Comparison of ENCODE assay signal across 16 mouse cellular contexts in the genomic region with DNA sequence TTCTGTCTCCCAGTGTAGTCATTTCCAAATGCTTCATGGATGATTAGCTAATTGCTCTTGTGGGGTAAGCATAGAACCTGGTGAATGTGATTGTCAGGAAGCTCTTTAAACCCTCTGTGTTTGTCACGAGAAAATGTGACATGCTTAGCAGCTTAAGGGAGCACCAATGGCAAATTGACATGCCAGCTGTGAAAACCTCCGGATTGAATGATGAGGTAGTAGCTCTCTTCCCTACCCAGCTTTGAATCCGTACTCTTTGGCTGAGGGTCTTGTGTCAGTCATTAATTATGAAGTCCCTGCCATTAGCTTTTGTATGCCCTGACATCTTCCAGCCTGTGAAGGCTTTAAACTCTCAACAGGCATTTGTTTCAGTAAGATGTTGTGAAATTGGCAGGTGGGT.
DNase-seq lines count a peak whose midpoint lies in the region; ATAC-seq and TF ChIP-seq lines count a peak whose summit lies in the region.
"Had no signal": no experiment of that assay in that cellular context is flagged by ENCODE, and none has a peak within 500 bp of the region (broad histone marks: within the 10 kb centered on the region; RNA-seq: fewer than 3 reads in every experiment).

No protein-coding gene starts in this region.

- no peaks in the 10 kb centered on the region for H3K36me3 ChIP-seq in forebrain, embryonic 16.5 days (ENCODE audit: control insufficient read depth, insufficient read depth)
- no peaks in the 10 kb centered on the region for H3K36me3 ChIP-seq in midbrain, embryonic 15.5 days (replicated peaks)
- H3K36me3 ChIP-seq: kidney, embryonic 15.5 days had no signal

- H3K4me3 ChIP-seq in forebrain, embryonic 16.5 days (replicated peaks; ENCODE audit: low read length), result no peak overlapping the region
- no peak overlapping the region for H3K4me3 ChIP-seq in midbrain, embryonic 15.5 days
- H3K4me3 ChIP-seq: kidney, embryonic 15.5 days; layer of hippocampus, adult 2 months had no signal

- WGBS in forebrain, embryonic 16.5 days, result 16% methylated on average over 3 of the region's 3 CpGs
- WGBS in midbrain, embryonic 15.5 days, result 18% methylated on average over 3 of the region's 3 CpGs

- no peak overlapping the region for H3K4me2 ChIP-seq in forebrain, embryonic 16.5 days (ENCODE audit: low read length)
- H3K4me2 ChIP-seq in midbrain, embryonic 15.5 days, result no peak overlapping the region
- H3K4me2 ChIP-seq: kidney, embryonic 15.5 days had no signal

- ATAC-seq in forebrain, embryonic 16.5 days, result peak; percentile 86
- peak; percentile 67; the same call in 1 of the 2 replicates for ATAC-seq in midbrain, embryonic 15.5 days (replicated peaks)

- no peak for TF ChIP-seq CTCF in brain, embryonic 14.5 days (IDR thresholded peaks at IDR 0.05; ENCODE audit: borderline replicate concordance, extremely low read depth, insufficient read depth, insufficient read length)

- H3K9ac ChIP-seq in forebrain, embryonic 16.5 days (replicated peaks; ENCODE audit: low read depth, low read length), result no peak overlapping the region
- no peak overlapping the region for H3K9ac ChIP-seq in midbrain, embryonic 15.5 days
- H3K9ac ChIP-seq: kidney, embryonic 15.5 days had no signal

- H3K27ac ChIP-seq in forebrain, embryonic 16.5 days (ENCODE audit: low read length), result no peak overlapping the region
- no peak overlapping the region for H3K27ac ChIP-seq in midbrain, embryonic 15.5 days
- H3K27ac ChIP-seq: kidney, embryonic 15.5 days; layer of hippocampus, adult 2 months had no signal

- DNase-seq in brain, embryonic 14.5 days (ENCODE audit: low read depth), result peak; percentile 71
- DNase-seq in embryo, embryonic 10 days (ENCODE audit: low spot score), result peak; percentile 35
- DNase-seq in right cerebral cortex, postnatal 14 days, result no peak
- DNase-seq in frontal cortex, postnatal 25 days (ENCODE audit: low spot score in 2 of 2), result no peak
- DNase-seq in cerebellum, adult 8-10 months, result no peak
- DNase-seq: adrenal gland, postnatal 25 days; cerebellum, adult 9-10 months; gastrocnemius, postnatal 36 days; liver; lung, adult 2 months; lung, postnatal 36 days; thymus, adult 2 months had no signal

- no peaks in the 10 kb centered on the region for H3K4me1 ChIP-seq in forebrain, embryonic 16.5 days (replicated peaks; ENCODE audit: control insufficient read depth, insufficient read depth, low read length)
- H3K4me1 ChIP-seq in midbrain, embryonic 15.5 days, result no peaks in the 10 kb centered on the region
- H3K4me1 ChIP-seq: kidney, embryonic 15.5 days had no signal

- H3K9me3 ChIP-seq in forebrain, embryonic 16.5 days (ENCODE audit: control insufficient read depth, low read length), result no peaks in the 10 kb centered on the region
- no peaks in the 10 kb centered on the region for H3K9me3 ChIP-seq in midbrain, embryonic 15.5 days
- H3K9me3 ChIP-seq: kidney, embryonic 15.5 days had no signal

- no peaks in the 10 kb centered on the region for H3K27me3 ChIP-seq in forebrain, embryonic 16.5 days (replicated peaks; ENCODE audit: control insufficient read depth, insufficient read depth, low read length)
- H3K27me3 ChIP-seq in midbrain, embryonic 15.5 days (replicated peaks), result no peaks in the 10 kb centered on the region
- H3K27me3 ChIP-seq: kidney, embryonic 15.5 days had no signal

- no peak for TF ChIP-seq POLR2A in brain, embryonic 14.5 days (IDR thresholded peaks at IDR 0.05; ENCODE audit: borderline replicate concordance, extremely low read depth, insufficient read depth, insufficient read length, poor library complexity, severe bottlenecking)

Comparison
In these comparisons a context has a peak if more than half of its experiments do, and no peak if none do; other contexts are left out.
1. DNase-seq: peak in brain, embryonic 14.5 days (single experiment) and embryo, embryonic 10 days (single experiment); none in right cerebral cortex, postnatal 14 days (single experiment), frontal cortex, postnatal 25 days (0 of 2) and cerebellum, adult 8-10 months (single experiment).